7 mouse cellular contexts compared by ENCODE assay signal in genomic region chr2:118745915-118746901, GRCm38 (mm10). TPM values are rescaled to one million over a fixed set of nuclear protein-coding genes. Genes with fewer than 3 reads are reported as not detected.
A peak's percentile ranks its signal among the peaks of the same experiment; 100 is the strongest.
DNase-seq lines count a peak whose midpoint lies in the region; ATAC-seq and TF ChIP-seq lines count a peak whose summit lies in the region.

No protein-coding gene starts in this region.

- H3K36me3 ChIP-seq in C2C12 (ENCODE audit: control insufficient read depth, insufficient read depth): peaks cover 11% of the 10 kb centered on the region
- H3K36me3 ChIP-seq in ES-Bruce4 (ENCODE audit: control insufficient read depth, insufficient read depth, low read length, poor library complexity, severe bottlenecking): no peaks in the 10 kb centered on the region
- H3K36me3 ChIP-seq in heart, embryonic 13.5 days: peaks cover 14% of the 10 kb centered on the region
- peaks cover 2% of the 10 kb centered on the region; the same call in 1 of the 2 replicates for H3K36me3 ChIP-seq in midbrain, embryonic 11.5 days (ENCODE audit: control insufficient read depth, insufficient read depth, low read length)
- no peaks in the 10 kb centered on the region for H3K36me3 ChIP-seq in testis, adult 2 months (ENCODE audit: control insufficient read depth, insufficient read depth, low read length)

- no peak for TF ChIP-seq POLR2A in ES-Bruce4 (IDR thresholded peaks at IDR 0.05; ENCODE audit: insufficient read depth, low read length)
- peak; percentile 29; the same call in 1 of the 2 replicates for TF ChIP-seq POLR2A in testis, adult 2 months (IDR thresholded peaks at IDR 0.05; ENCODE audit: control insufficient read depth, low read depth, low read length)

- TF ChIP-seq CTCF in C2C12 (IDR thresholded peaks at IDR 0.05; ENCODE audit: control insufficient read depth, insufficient read depth, insufficient read length): no peak
- TF ChIP-seq CTCF in ES-Bruce4 (IDR thresholded peaks at IDR 0.05; ENCODE audit: low read depth, low read length): no peak
- no peak for TF ChIP-seq CTCF in testis, adult 2 months (IDR thresholded peaks at IDR 0.05; ENCODE audit: control insufficient read depth, insufficient read depth, insufficient replicate concordance, low read depth, low read length)

- H3K27me3 ChIP-seq in C2C12 (ENCODE audit: control insufficient read depth, insufficient read depth, insufficient read length): no peaks in the 10 kb centered on the region
- H3K27me3 ChIP-seq in ES-Bruce4 (ENCODE audit: control insufficient read depth, insufficient read depth, low read length, poor library complexity, severe bottlenecking): peaks cover 27% of the 10 kb centered on the region
- peaks cover 23% of the 10 kb centered on the region for H3K27me3 ChIP-seq in heart, embryonic 13.5 days (replicated peaks)
- H3K27me3 ChIP-seq in midbrain, embryonic 11.5 days (ENCODE audit: control insufficient read depth, insufficient read depth, low read length): peaks cover 9% of the 10 kb centered on the region
- H3K27me3 ChIP-seq in testis, adult 2 months (ENCODE audit: control insufficient read depth, insufficient read depth, low read length): no peaks in the 10 kb centered on the region

- H3K9ac ChIP-seq in ES-Bruce4 (ENCODE audit: low read depth, poor library complexity, severe bottlenecking): peak overlapping the region; percentile 90
- peak overlapping the region; percentile 99 for H3K9ac ChIP-seq in heart, embryonic 13.5 days
- peak overlapping the region; percentile 89 for H3K9ac ChIP-seq in midbrain, embryonic 11.5 days (ENCODE audit: low read length)

- H3K9me3 ChIP-seq in ES-Bruce4 (replicated peaks; ENCODE audit: control insufficient read depth, insufficient read depth, low read length, poor library complexity, severe bottlenecking): no peaks in the 10 kb centered on the region
- no peaks in the 10 kb centered on the region for H3K9me3 ChIP-seq in heart, embryonic 13.5 days
- H3K9me3 ChIP-seq in midbrain, embryonic 11.5 days (ENCODE audit: control insufficient read depth, low read length): no peaks in the 10 kb centered on the region

- ATAC-seq in heart, embryonic 13.5 days (ENCODE audit: extremely low read depth, insufficient number of reproducible peaks, low FRiP score, low TSS enrichment): peak; percentile 35; the same call in 1 of the 2 replicates
- peak; percentile 74 for ATAC-seq in midbrain, embryonic 11.5 days (ENCODE audit: low FRiP score)

- under 1% methylated on average over 93 of the region's 113 CpGs for WGBS in heart, embryonic 13.5 days
- under 1% methylated on average over 95 of the region's 113 CpGs for WGBS in midbrain, embryonic 11.5 days

- no peak for TF ChIP-seq EP300 in ES-Bruce4 (IDR thresholded peaks at IDR 0.05; ENCODE audit: insufficient read depth, low read depth, low read length)

- H3K79me2 ChIP-seq in C2C12 (ENCODE audit: control insufficient read depth, insufficient read depth): peaks cover 24% of the 10 kb centered on the region

- peak overlapping the region; percentile 71 for H3K4me3 ChIP-seq in C2C12 (ENCODE audit: insufficient read depth, poor library complexity, severe bottlenecking)
- H3K4me3 ChIP-seq in ES-Bruce4 (ENCODE audit: low read depth, low read length): peak overlapping the region; percentile 64
- peak overlapping the region; percentile 94 for H3K4me3 ChIP-seq in heart, embryonic 13.5 days
- H3K4me3 ChIP-seq in midbrain, embryonic 11.5 days (ENCODE audit: low read depth, low read length): peak overlapping the region; percentile 90
- H3K4me3 ChIP-seq in testis, adult 2 months (ENCODE audit: control insufficient read depth, low read depth, low read length): peak overlapping the region; percentile 76

- H3K4me2 ChIP-seq in heart, embryonic 13.5 days: peak overlapping the region; percentile 86
- peak overlapping the region; percentile 86 for H3K4me2 ChIP-seq in midbrain, embryonic 11.5 days

- peak overlapping the region; percentile 95 for H3ac ChIP-seq in C2C12 (ENCODE audit: control insufficient read depth, insufficient read length, low read depth)

- peak; percentile 61 to 67 for DNase-seq in cerebellum, postnatal 25 days
- DNase-seq in kidney, postnatal 14 days: peak; percentile 57
- peak; percentile 93 for DNase-seq in midbrain, embryonic 11.5 days (ENCODE audit: low spot score, missing footprints)

- H3K27ac ChIP-seq in ES-Bruce4 (ENCODE audit: insufficient read depth, low read length): no peak overlapping the region
- H3K27ac ChIP-seq in heart, embryonic 13.5 days (replicated peaks): peak overlapping the region; percentile 80
- H3K27ac ChIP-seq in midbrain, embryonic 11.5 days (ENCODE audit: low read depth, low read length): no peak overlapping the region; the same call in 1 of the 2 replicates
- peak overlapping the region; percentile 34 for H3K27ac ChIP-seq in testis, adult 2 months (ENCODE audit: control insufficient read depth, insufficient read depth, low read depth, low read length)

- peaks cover 4% of the 10 kb centered on the region for H3K79me3 ChIP-seq in C2C12 (ENCODE audit: low read depth)

- no peaks in the 10 kb centered on the region for H3K4me1 ChIP-seq in ES-Bruce4 (ENCODE audit: control insufficient read depth, insufficient read depth, low read length)
- peaks cover 64% of the 10 kb centered on the region for H3K4me1 ChIP-seq in heart, embryonic 13.5 days
- peaks cover 26% of the 10 kb centered on the region for H3K4me1 ChIP-seq in midbrain, embryonic 11.5 days (ENCODE audit: control insufficient read depth, insufficient read depth, low read length)
- peaks cover 17% of the 10 kb centered on the region for H3K4me1 ChIP-seq in testis, adult 2 months (ENCODE audit: control insufficient read depth, insufficient read depth, low read length)

TF ChIP-seq in C2C12, 6 proteins besides CTCF, POLR2A, EP300 and RAD21:
- TF ChIP-seq CEBPB (IDR thresholded peaks at IDR 0.05; ENCODE audit: low read depth): no peak
- no peak for TF ChIP-seq MYOG (IDR thresholded peaks at IDR 0.05; ENCODE audit: control insufficient read depth, extremely low read depth, insufficient read length)
- TF ChIP-seq MYOD1 (IDR thresholded peaks at IDR 0.05; ENCODE audit: control insufficient read depth, insufficient read length, low read depth): no peak
- no peak for TF ChIP-seq USF1 (IDR thresholded peaks at IDR 0.05; ENCODE audit: low read depth)
- no peak for TF ChIP-seq FOSL1 (IDR thresholded peaks at IDR 0.05; ENCODE audit: insufficient read depth, low read length, poor library complexity, severe bottlenecking)
- TF ChIP-seq MAX (IDR thresholded peaks at IDR 0.05): no peak
TF ChIP-seq in C2C12: peak in this region for 0.

RNA-seq across cellular contexts. Expression of gene Inafm2, which starts 0.7 kb away (rescaled TPM):
- polyA plus RNA-seq in C2C12 (2012; fragmentation: generic; extraction: Trizol) (10.3 TPM), ES-Bruce4 (2011; ENCODE audit: insufficient read depth, insufficient read length, low read depth, missing spikeins) (3.6 and 3.8 TPM in 2 replicates)
- polyA plus RNA-seq in heart, embryonic 13.5 days (2015; fragmentation: Nextera tagmentation; extraction: Ambion mirVana): 36.2 and 38.3 TPM in 2 replicates
- 36.0 and 39.9 TPM in 2 replicates for polyA plus RNA-seq in midbrain, embryonic 11.5 days (2014; fragmentation: Nextera tagmentation; extraction: Ambion mirVana)
- polyA plus RNA-seq in testis, adult 2 months (2012; rRNA removed): 12.6 and 13.4 TPM in 2 replicates

RNA-seq across cellular contexts. Expression of gene Ccdc9b, which starts 16.3 kb away (rescaled TPM):
- polyA plus RNA-seq in C2C12 (2012; fragmentation: generic; extraction: Trizol): 9.3 TPM
- 0.38 and 0.51 TPM in 2 replicates for polyA plus RNA-seq in ES-Bruce4 (2011; ENCODE audit: insufficient read depth, insufficient read length, low read depth, missing spikeins)
- 2.2 and 2.9 TPM in 2 replicates for polyA plus RNA-seq in heart, embryonic 13.5 days (2015; fragmentation: Nextera tagmentation; extraction: Ambion mirVana)
- polyA plus RNA-seq in midbrain, embryonic 11.5 days (2014; fragmentation: Nextera tagmentation; extraction: Ambion mirVana): 0.86 and 0.92 TPM in 2 replicates
- 0.80 and 0.85 TPM in 2 replicates for polyA plus RNA-seq in testis, adult 2 months (2012; rRNA removed)

RNA-seq across cellular contexts. Expression of gene Plcb2, which starts 18.0 kb away (rescaled TPM):
- polyA plus RNA-seq in C2C12 (2012; fragmentation: generic; extraction: Trizol) (not detected), ES-Bruce4 (2011; ENCODE audit: insufficient read depth, insufficient read length, low read depth, missing spikeins) (not detected in 2 replicates)
- 0.94 and 1.6 TPM in 2 replicates for polyA plus RNA-seq in heart, embryonic 13.5 days (2015; fragmentation: Nextera tagmentation; extraction: Ambion mirVana)
- 0.20 and 0.33 TPM in 2 replicates for polyA plus RNA-seq in midbrain, embryonic 11.5 days (2014; fragmentation: Nextera tagmentation; extraction: Ambion mirVana)
- polyA plus RNA-seq in testis, adult 2 months (2012; rRNA removed): 17.6 and 17.9 TPM in 2 replicates

RNA-seq across cellular contexts. Expression of gene Phgr1, which starts 26.4 kb away (rescaled TPM):
- polyA plus RNA-seq in C2C12 (2012; fragmentation: generic; extraction: Trizol): not detected
- not detected in 2 replicates for polyA plus RNA-seq in ES-Bruce4 (2011; ENCODE audit: insufficient read depth, insufficient read length, low read depth, missing spikeins)
- not detected in 2 replicates for polyA plus RNA-seq in heart, embryonic 13.5 days (2015; fragmentation: Nextera tagmentation; extraction: Ambion mirVana)
- polyA plus RNA-seq in midbrain, embryonic 11.5 days (2014; fragmentation: Nextera tagmentation; extraction: Ambion mirVana): not detected in 2 replicates
- polyA plus RNA-seq in testis, adult 2 months (2012; rRNA removed): 0.49 and 1.1 TPM in 2 replicates

RNA-seq across cellular contexts. Expression of gene Disp2, which starts 33.3 kb away (rescaled TPM):
- polyA plus RNA-seq in C2C12 (2012; fragmentation: generic; extraction: Trizol): 0.05 TPM
- not detected in 2 replicates for polyA plus RNA-seq in ES-Bruce4 (2011; ENCODE audit: insufficient read depth, insufficient read length, low read depth, missing spikeins)
- polyA plus RNA-seq in heart, embryonic 13.5 days (2015; fragmentation: Nextera tagmentation; extraction: Ambion mirVana): 0.17 and 0.24 TPM in 2 replicates
- polyA plus RNA-seq in midbrain, embryonic 11.5 days (2014; fragmentation: Nextera tagmentation; extraction: Ambion mirVana): 7.8 and 8.0 TPM in 2 replicates
- polyA plus RNA-seq in testis, adult 2 months (2012; rRNA removed): 0.28 and 0.77 TPM in 2 replicates

Comparison
In these comparisons a context has a peak if more than half of its experiments do, and no peak if none do; other contexts are left out.
1. H3K27ac ChIP-seq: peak in heart, embryonic 13.5 days (single experiment) and testis, adult 2 months (single experiment); none in ES-Bruce4 (single experiment) and midbrain, embryonic 11.5 days (single experiment).
2. Peak in every context shown above with its lines, with median percentiles within 50 percentile points of each other: H3K4me3 ChIP-seq, H3K9ac ChIP-seq and DNase-seq.